Mouse (Mus musculus): Measurements from ENCODE around the gene Dll4. TPM values are rescaled to one million over a fixed set of nuclear protein-coding genes. Genes with fewer than 3 reads are reported as not detected.

The Dll4 gene
- total and polyA plus RNA-seq, 3 experiments: 13.7 to 22.0 (median 15.8) TPM

DNA sequence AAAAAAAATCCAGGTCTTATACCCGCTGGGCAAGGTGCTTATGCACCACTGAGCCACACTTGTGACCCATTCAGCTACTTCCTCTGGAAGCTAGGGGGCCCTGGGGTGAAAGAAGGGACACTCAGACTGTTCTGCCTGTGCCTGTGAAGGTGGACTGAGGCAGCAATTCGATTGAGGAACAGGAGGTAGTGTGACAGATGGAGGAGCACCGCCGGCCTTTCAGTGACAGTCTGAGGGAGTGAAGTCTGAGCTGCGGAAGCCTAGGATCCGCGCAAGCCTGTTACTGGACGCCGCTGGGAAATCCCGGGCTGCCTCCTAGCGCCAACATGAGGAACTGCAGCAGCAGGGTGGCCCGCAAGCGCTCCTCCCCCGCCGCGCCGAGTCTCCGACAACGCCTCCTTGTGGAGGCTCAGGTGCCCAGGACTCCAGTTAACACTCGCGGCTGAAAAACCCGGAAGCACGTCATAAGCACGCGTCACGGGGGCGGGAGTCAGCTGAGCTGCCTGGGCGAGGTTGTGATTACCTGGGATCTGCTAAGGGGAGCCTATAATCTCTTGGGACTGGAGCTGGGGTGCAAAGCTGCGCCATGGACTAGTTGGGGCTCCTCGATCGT, 37.2 kb upstream of the Dll4 start, which contains the start of gene Vps18:
Gene Vps18, plus strand, starts transcription at position 471 of the 613 bp plus-strand sequence.
- peak; percentile 98 for TF ChIP-seq CTCF (IDR thresholded peaks at IDR 0.05)
- peak; percentile 80 for TF ChIP-seq POLR2A (IDR thresholded peaks at IDR 0.05; ENCODE audit: insufficient read depth, low read depth, low read length)
- TF ChIP-seq EP300 (IDR thresholded peaks at IDR 0.05; ENCODE audit: insufficient read depth, low read depth, low read length): peak; percentile 92
- Histone ChIP-seq H3K4me1 (ENCODE audit: control insufficient read depth, insufficient read depth, low read length) (no peaks in the 10 kb centered on the region), H3K36me3 (ENCODE audit: control insufficient read depth, insufficient read depth, low read length) (no peaks in the 10 kb centered on the region), H3K9ac (ENCODE audit: low read depth, low read length) (peak within 1 kb of the TSS; percentile 80), H3K4me3 (peak within 1 kb of the TSS; percentile 64), H3K79me2 (replicated peaks; ENCODE audit: control insufficient read depth, insufficient read depth, low read length) (no peaks in the 10 kb centered on the region; the same call in 1 of the 2 replicates), H3K27me3 (ENCODE audit: control insufficient read depth, insufficient read depth, low read length) (no peaks in the 10 kb centered on the region), H3K27ac (peak within 1 kb of the TSS; percentile 83)
- DNase-seq: peak; percentile 97
- intact Hi-C loops (cut with DNase I): loop anchor here (1.0 to 5.0 kb wide), 3 partner anchors 37 to 241 kb away; partner anchors contain the start of genes Knl1 and Rad51
- under 1% methylated on average over 31 of the region's 31 CpGs for WGBS

DNA sequence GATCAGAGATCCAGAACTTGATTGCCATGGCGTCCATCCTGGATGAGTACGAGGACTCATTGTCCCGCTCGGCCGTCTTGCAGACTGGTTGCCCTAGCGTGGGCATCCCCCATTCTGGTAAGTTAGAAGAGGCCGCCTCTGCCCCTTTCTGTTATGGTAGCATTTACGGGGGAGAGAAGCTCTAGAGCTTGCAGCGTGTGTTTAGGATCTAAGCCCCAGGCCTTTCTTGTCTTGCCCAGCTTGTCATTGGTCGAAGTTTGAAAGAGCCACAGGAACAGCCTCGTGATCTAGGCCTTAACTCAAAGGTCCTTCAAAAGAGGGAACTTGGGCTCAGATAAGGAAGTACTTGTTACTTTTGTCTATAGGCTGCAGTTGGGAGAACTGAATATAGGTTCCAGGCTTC, 36.6 kb upstream of the Dll4 start:
- DNase-seq: no peak
- Histone ChIP-seq H3K27ac (peak overlapping the region; percentile 83), H3K79me2 (replicated peaks; ENCODE audit: control insufficient read depth, insufficient read depth, low read length) (no peaks in the 10 kb centered on the region; the same call in 1 of the 2 replicates), H3K36me3 (ENCODE audit: control insufficient read depth, insufficient read depth, low read length) (no peaks in the 10 kb centered on the region), H3K4me3 (peak overlapping the region; percentile 64), H3K4me1 (ENCODE audit: control insufficient read depth, insufficient read depth, low read length) (no peaks in the 10 kb centered on the region), H3K9ac (ENCODE audit: low read depth, low read length) (peak overlapping the region; percentile 73), H3K27me3 (ENCODE audit: control insufficient read depth, insufficient read depth, low read length) (no peaks in the 10 kb centered on the region)
- TF ChIP-seq POLR2A (IDR thresholded peaks at IDR 0.05; ENCODE audit: insufficient read depth, low read depth, low read length): no peak
- no peak for TF ChIP-seq CTCF (IDR thresholded peaks at IDR 0.05)
- no peak for TF ChIP-seq EP300 (IDR thresholded peaks at IDR 0.05; ENCODE audit: insufficient read depth, low read depth, low read length)
- under 1% methylated on average over 11 of the region's 11 CpGs for WGBS
- intact Hi-C loops (cut with DNase I): loop anchor here (2.0 to 5.0 kb wide), 2 partner anchors 176 to 242 kb away; partner anchors contain the start of genes Knl1 and Rad51

DNA sequence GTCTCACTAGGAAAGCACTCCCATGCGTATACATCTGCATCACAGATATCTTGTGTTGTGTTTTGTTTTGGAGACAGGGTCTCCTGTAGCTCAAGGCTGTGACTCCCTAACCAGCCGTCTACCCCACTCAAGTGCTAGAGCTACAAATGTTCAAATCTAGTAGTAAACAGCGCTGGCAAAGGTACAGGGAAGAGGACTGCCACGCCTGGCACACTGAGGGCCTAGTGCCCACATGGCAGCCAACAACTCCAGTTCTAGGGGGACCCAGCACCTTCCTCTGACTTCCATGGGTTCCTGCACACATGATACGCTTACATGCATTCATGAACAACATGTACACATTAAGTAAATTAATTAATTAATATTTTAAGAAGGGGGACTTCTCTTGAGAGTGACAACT, 33.3 kb upstream of the Dll4 start:
- no peak for TF ChIP-seq EP300 (IDR thresholded peaks at IDR 0.05; ENCODE audit: insufficient read depth, low read depth, low read length)
- no peak for TF ChIP-seq POLR2A (IDR thresholded peaks at IDR 0.05; ENCODE audit: insufficient read depth, low read depth, low read length)
- no peak for TF ChIP-seq CTCF (IDR thresholded peaks at IDR 0.05)
- WGBS: 93% methylated on average over 5 of the region's 5 CpGs
- no peak overlapping the region for H3K4me3 ChIP-seq

DNA sequence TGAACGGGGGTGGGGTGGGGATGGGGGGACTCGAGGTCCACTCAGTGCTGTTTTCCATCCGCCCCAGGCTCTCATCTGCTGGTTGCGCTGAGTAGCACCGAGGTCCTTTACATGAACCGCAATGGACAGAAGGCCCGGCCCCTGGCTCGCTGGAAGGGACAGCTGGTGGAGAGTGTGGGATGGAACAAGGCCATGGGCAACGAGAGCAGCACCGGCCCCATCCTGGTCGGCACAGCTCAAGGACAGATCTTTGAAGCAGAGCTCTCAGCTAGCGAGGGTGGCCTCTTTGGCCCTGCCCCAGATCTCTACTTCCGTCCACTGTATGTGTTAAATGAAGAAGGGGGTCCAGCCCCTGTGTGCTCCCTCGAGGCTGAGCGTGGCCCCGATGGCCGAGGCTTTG, 32.7 kb upstream of the Dll4 start:
- no peaks in the 10 kb centered on the region for H3K27me3 ChIP-seq (ENCODE audit: control insufficient read depth, insufficient read depth, low read length)
- H3K27ac ChIP-seq: no peak overlapping the region
- no peak for TF ChIP-seq CTCF (IDR thresholded peaks at IDR 0.05)
- no peak for TF ChIP-seq POLR2A (IDR thresholded peaks at IDR 0.05; ENCODE audit: insufficient read depth, low read depth, low read length)
- TF ChIP-seq EP300 (IDR thresholded peaks at IDR 0.05; ENCODE audit: insufficient read depth, low read depth, low read length): no peak
- intact Hi-C loops (cut with DNase I): no loop called here
- DNase-seq: no peak
- no peak overlapping the region for H3K9ac ChIP-seq (ENCODE audit: low read depth, low read length)
- no peaks in the 10 kb centered on the region; the same call in 1 of the 2 replicates for H3K36me3 ChIP-seq (ENCODE audit: control insufficient read depth, insufficient read depth, low read length)
- H3K4me3 ChIP-seq: no peak overlapping the region
- 91% methylated on average over 17 of the region's 17 CpGs for WGBS
- H3K4me1 ChIP-seq (ENCODE audit: control insufficient read depth, insufficient read depth, low read length): no peaks in the 10 kb centered on the region
- H3K79me2 ChIP-seq (replicated peaks; ENCODE audit: control insufficient read depth, insufficient read depth, low read length): peaks cover 3% of the 10 kb centered on the region; the same call in 1 of the 2 replicates

More for the DNA sequence above, 33.3 kb upstream of the Dll4 start:
- no peaks in the 10 kb centered on the region; the same call in 1 of the 2 replicates for H3K36me3 ChIP-seq (ENCODE audit: control insufficient read depth, insufficient read depth, low read length)
- intact Hi-C loops (cut with DNase I): no loop called here
- H3K79me2 ChIP-seq (replicated peaks; ENCODE audit: control insufficient read depth, insufficient read depth, low read length): peaks cover 3% of the 10 kb centered on the region; the same call in 1 of the 2 replicates
- H3K4me1 ChIP-seq (ENCODE audit: control insufficient read depth, insufficient read depth, low read length): no peaks in the 10 kb centered on the region
- no peak overlapping the region for H3K27ac ChIP-seq
- no peak for DNase-seq
- H3K27me3 ChIP-seq (ENCODE audit: control insufficient read depth, insufficient read depth, low read length): no peaks in the 10 kb centered on the region
- no peak overlapping the region for H3K9ac ChIP-seq (ENCODE audit: low read depth, low read length)

DNA sequence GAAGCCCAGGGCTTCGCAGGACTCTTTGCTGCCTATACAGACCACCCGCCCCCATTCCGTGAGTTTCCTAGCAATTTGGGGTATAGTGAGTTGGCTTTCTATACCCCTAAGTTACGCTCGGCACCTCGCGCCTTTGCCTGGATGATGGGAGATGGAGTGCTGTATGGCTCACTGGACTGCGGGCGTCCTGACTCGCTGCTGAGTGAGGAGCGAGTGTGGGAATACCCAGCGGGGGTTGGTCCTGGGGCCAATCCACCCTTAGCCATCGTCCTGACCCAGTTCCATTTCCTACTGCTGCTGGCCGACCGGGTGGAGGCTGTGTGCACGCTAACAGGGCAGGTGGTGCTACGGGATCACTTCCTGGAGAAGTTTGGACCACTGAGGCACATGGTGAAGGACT, 32.3 kb upstream of the Dll4 start:
- H3K36me3 ChIP-seq (ENCODE audit: control insufficient read depth, insufficient read depth, low read length): no peaks in the 10 kb centered on the region; the same call in 1 of the 2 replicates
- no peak overlapping the region for H3K4me3 ChIP-seq
- 93% methylated on average over 17 of the region's 17 CpGs for WGBS
- TF ChIP-seq POLR2A (IDR thresholded peaks at IDR 0.05; ENCODE audit: insufficient read depth, low read depth, low read length): no peak
- no peak for TF ChIP-seq EP300 (IDR thresholded peaks at IDR 0.05; ENCODE audit: insufficient read depth, low read depth, low read length)
- no peak for TF ChIP-seq CTCF (IDR thresholded peaks at IDR 0.05)
- no peaks in the 10 kb centered on the region for H3K4me1 ChIP-seq (ENCODE audit: control insufficient read depth, insufficient read depth, low read length)
- no peak for DNase-seq
- H3K27ac ChIP-seq: no peak overlapping the region
- intact Hi-C loops (cut with DNase I): no loop called here
- H3K79me2 ChIP-seq (replicated peaks; ENCODE audit: control insufficient read depth, insufficient read depth, low read length): peaks cover 3% of the 10 kb centered on the region
- no peak overlapping the region for H3K9ac ChIP-seq (ENCODE audit: low read depth, low read length)
- H3K27me3 ChIP-seq (ENCODE audit: control insufficient read depth, insufficient read depth, low read length): no peaks in the 10 kb centered on the region

DNA sequence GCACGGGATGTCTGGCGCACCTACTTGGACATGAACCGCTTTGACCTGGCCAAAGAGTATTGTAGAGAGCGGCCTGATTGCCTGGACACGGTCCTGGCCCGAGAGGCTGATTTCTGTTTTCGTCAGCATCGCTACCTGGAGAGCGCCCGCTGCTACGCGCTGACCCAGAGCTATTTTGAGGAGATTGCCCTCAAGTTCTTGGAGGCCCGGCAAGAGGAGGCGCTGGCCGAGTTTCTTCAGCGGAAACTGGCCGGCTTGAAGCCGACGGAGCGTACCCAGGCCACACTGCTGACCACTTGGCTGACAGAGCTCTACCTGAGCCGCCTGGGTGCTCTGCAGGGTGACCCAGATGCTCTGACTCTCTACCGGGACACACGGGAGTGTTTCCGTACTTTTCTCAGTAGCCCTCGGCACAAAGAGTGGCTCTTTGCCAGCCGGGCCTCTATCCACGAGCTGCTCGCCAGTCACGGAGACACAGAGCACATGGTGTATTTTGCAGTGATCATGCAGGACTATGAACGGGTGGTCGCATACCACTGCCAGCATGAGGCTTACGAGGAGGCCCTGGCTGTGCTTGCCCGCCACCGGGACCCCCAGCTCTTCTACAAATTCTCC, 31.7 kb upstream of the Dll4 start:
- 84% methylated on average over 34 of the region's 34 CpGs for WGBS
- TF ChIP-seq POLR2A (IDR thresholded peaks at IDR 0.05; ENCODE audit: insufficient read depth, low read depth, low read length) (no peak), EP300 (IDR thresholded peaks at IDR 0.05; ENCODE audit: insufficient read depth, low read depth, low read length) (no peak), CTCF (IDR thresholded peaks at IDR 0.05) (no peak)
- no peak for DNase-seq
- H3K36me3 ChIP-seq (ENCODE audit: control insufficient read depth, insufficient read depth, low read length): peaks cover 2% of the 10 kb centered on the region
- H3K27ac ChIP-seq: no peak overlapping the region
- peaks cover 3% of the 10 kb centered on the region for H3K79me2 ChIP-seq (replicated peaks; ENCODE audit: control insufficient read depth, insufficient read depth, low read length)
- intact Hi-C loops (cut with DNase I): no loop called here
- no peak overlapping the region for H3K4me3 ChIP-seq
- no peak overlapping the region for H3K9ac ChIP-seq (ENCODE audit: low read depth, low read length)
- H3K4me1 ChIP-seq (ENCODE audit: control insufficient read depth, insufficient read depth, low read length): peaks cover 4% of the 10 kb centered on the region
- no peaks in the 10 kb centered on the region for H3K27me3 ChIP-seq (ENCODE audit: control insufficient read depth, insufficient read depth, low read length)
